Mouse (Mus musculus) heart, embryonic 12.5 days (tissue): ENCODE measurements around the gene Rxra. TPM values are rescaled to one million over a fixed set of nuclear protein-coding genes. Genes with fewer than 3 reads are reported as not detected.

ENCODE experiments used
- ATAC-seq: fragments of 200-750 bp; cut with Nextera tagmentation; 2 replicates; pipeline ENCODE4 v1.8.0; 2017; ENCODE audit warnings: moderate TSS enrichment, moderate library complexity; ENCODE audit not compliant: insufficient number of reproducible peaks, low FRiP score
- H3K27ac ChIP-seq: fragments of 300-500 bp; sonication (generic); 2 replicates; pipeline ENCODE4 v1.5.1; 2016; ENCODE audit warnings: mild to moderate bottlenecking, moderate library complexity; ENCODE audit not compliant: poor library complexity, severe bottlenecking
- H3K27me3 ChIP-seq: fragments of 300-500 bp; sonication (generic); replicated peaks from 2 replicates; pipeline ENCODE4 v1.6.1; 2016; ENCODE audit warnings: mild to moderate bottlenecking, moderate library complexity
- H3K36me3 ChIP-seq: fragments of 300-500 bp; sonication (generic); 2 replicates; pipeline ENCODE4 v1.6.1; 2016; ENCODE audit warnings: mild to moderate bottlenecking, moderate library complexity
- H3K4me1 ChIP-seq: fragments of 300-500 bp; sonication (generic); replicated peaks from 2 replicates; pipeline ENCODE4 v1.6.1; 2016; ENCODE audit warnings: mild to moderate bottlenecking
- H3K4me2 ChIP-seq: fragments of 300-500 bp; sonication (generic); 2 replicates; pipeline ENCODE4 v1.6.1; 2016; ENCODE audit warnings: mild to moderate bottlenecking, moderate library complexity
- H3K4me3 ChIP-seq: fragments of 300-500 bp; sonication (generic); 2 replicates; pipeline ENCODE4 v1.5.1; 2016; ENCODE audit warnings: mild to moderate bottlenecking
- H3K9ac ChIP-seq: fragments of 300-500 bp; sonication (generic); 2 replicates; pipeline ENCODE4 v1.6.1; 2016; ENCODE audit warnings: mild to moderate bottlenecking, moderate library complexity
- H3K9me3 ChIP-seq: fragments of 300-500 bp; sonication (generic); replicated peaks from 2 replicates; pipeline ENCODE4 v1.6.1; 2016; ENCODE audit warnings: mild to moderate bottlenecking, moderate library complexity
- WGBS: fragments of 180-500 bp; shearing (Covaris S2); methylation state at CpG from one replicate; pipeline ENCODE4 v1.1.7; 2016; 5-methylcytosine and 5-hydroxymethylcytosine counted together
- polyA plus RNA-seq: library from polyadenylated mRNA; unstranded; fragments of >200 nt; fragmentation: Nextera tagmentation; extraction: Ambion mirVana; gene quantifications from 2 replicates; pipeline ENCODE4 v1.2.1, GENCODE M21; 2016

The Rxra gene
- polyA plus RNA-seq, 1 experiment from 2014 or later: 7.8 TPM

DNA sequence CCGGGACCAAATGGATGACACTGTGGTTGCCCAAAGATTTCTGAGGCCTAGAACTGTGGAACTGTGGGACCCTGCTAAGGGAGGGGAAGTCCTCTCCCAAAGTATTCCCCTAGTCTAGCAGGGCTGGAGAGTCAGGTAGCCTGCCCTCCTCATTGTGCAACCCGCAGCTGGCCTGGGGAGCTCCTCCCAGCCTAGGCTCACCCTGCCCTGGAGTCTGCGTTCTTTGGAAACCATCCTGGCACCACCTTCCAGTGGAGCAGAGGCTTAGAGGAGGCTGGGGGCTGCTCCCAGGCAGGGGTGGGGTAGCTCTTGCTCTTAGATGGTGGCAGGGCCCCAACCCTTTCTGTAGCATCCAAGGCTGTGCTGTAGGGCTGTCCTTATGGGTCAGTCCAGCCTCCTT is 26.0 kb downstream of the Rxra start:
- WGBS: 72% methylated on average over 3 of the region's 3 CpGs
- Histone ChIP-seq H3K27ac (no peak overlapping the region), H3K4me3 (no peak overlapping the region), H3K9ac (peak overlapping the region; percentile 12; the same call in 1 of the 2 replicates), H3K9me3 (no peaks in the 10 kb centered on the region), H3K36me3 (no peaks in the 10 kb centered on the region), H3K4me1 (peaks cover 92% of the 10 kb centered on the region), H3K4me2 (no peak overlapping the region), H3K27me3 (no peaks in the 10 kb centered on the region)
- no peak for ATAC-seq

DNA sequence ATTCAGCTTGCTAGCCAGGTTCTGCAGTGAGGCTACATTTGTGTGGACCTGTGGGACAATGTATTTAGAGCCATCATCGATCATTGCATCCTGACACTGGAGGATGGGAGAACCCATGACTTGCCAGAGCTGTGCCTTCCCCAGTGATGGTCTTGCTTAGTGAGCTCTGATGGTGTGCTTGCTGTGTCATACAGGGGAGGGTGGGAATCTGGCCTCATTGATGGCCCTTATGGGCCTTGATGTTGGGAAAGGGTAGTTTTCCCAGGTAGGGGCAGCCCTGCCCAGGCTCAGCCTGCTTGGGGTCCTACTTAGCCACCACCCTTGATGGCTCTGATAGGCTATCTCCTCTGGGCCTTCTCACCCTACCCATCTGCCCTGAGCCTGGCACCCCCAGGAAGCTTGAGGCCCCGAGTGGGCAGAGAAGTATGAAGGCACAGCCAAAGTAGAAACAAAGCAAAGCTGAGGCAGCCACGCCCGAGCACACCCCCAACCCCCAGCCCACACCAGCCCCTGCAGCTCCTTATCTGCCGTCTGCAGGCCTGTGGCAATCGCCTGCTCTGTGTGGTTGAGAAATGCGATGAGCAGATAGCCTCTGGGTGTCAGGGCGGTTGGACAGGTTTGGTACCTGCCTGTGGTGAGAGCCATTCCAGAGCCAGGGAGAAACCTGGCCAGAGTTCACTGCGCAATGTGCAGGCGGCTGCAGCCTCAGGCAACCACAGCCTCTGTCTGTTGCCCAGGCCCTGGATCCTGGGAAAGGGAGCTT is 26.8 kb downstream of the Rxra start:
- no peaks in the 10 kb centered on the region for H3K27me3 ChIP-seq
- no peak overlapping the region for H3K4me3 ChIP-seq
- peak overlapping the region; percentile 15; the same call in 1 of the 2 replicates for H3K4me2 ChIP-seq
- no peaks in the 10 kb centered on the region for H3K36me3 ChIP-seq
- no peaks in the 10 kb centered on the region for H3K9me3 ChIP-seq
- peak overlapping the region; percentile 1 for H3K27ac ChIP-seq
- WGBS: 39% methylated on average over 10 of the region's 10 CpGs
- H3K9ac ChIP-seq: peak overlapping the region; percentile 53
- peak; percentile 66 for ATAC-seq
- peaks cover 85% of the 10 kb centered on the region for H3K4me1 ChIP-seq

DNA sequence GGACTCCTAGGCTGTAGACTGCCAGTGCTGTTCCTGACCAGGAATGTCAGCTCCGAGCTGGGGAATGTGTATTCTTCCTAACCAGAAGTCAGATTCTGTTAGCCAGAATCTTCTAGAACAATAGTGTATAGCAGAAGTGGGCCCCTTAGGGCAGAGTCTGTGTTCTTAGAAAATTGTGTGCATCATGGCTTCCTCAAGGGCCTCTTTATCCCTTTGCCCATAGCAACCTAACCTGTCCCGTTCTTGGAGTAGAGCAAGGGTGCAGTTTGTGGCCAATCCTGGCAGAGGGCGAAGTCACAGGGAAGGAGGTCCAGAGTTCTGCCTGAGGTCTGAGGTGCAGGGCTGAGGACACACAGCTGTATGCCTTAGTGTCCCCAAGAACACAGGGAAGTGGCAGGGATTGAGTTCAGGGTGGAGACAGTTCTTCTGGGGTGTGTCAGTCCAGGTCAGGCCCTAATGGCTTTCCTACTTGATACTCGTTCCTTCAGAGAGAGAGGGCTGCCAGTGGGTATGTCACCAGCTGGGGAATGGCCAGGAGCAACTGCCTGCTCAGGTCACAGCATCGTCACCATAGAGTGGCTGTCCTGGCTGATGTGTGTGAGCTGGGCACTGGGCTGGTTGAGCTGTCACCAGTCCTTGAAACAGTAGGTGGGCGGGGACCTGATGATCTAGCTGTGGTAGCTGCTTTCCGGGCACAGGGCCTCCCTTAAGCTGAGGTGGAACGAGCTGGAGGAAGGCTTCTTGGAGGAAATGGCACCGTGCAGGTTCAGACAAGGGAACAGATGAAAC is 27.8 kb downstream of the Rxra start:
- 44% methylated on average over 9 of the region's 9 CpGs for WGBS
- Histone ChIP-seq H3K27ac (peak overlapping the region; percentile 15; the same call in 1 of the 2 replicates), H3K36me3 (no peaks in the 10 kb centered on the region), H3K9me3 (no peaks in the 10 kb centered on the region), H3K4me1 (peaks cover 83% of the 10 kb centered on the region), H3K27me3 (no peaks in the 10 kb centered on the region), H3K9ac (peak overlapping the region; percentile 11; the same call in 1 of the 2 replicates), H3K4me2 (peak overlapping the region; percentile 5; the same call in 1 of the 2 replicates), H3K4me3 (no peak overlapping the region)
- no peak for ATAC-seq

DNA sequence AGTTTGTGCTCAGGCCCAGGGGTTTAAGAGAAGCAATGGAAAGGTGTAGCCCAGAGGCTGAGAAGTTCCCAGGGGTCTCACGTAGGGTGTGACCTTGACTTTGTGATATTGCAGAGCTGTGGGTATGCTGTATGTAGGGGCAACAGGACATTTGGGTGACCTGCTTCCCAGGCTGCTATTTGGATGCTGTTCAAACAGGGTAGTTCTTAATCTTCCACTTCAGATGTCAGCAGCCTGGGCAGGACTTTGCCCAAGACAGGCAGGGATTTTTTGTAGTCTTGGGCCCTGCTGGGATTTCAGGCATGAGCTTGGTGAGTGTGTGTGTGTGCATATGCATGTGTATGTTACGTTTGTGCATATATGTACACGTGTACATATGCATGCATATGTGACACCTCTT is 28.4 kb downstream of the Rxra start:
- no peaks in the 10 kb centered on the region for H3K36me3 ChIP-seq
- H3K9ac ChIP-seq: 0 out of 2 replicates have a peak overlapping the region, but pooled peaks have one; percentile 11
- no peak overlapping the region for H3K4me3 ChIP-seq
- H3K27me3 ChIP-seq: no peaks in the 10 kb centered on the region
- H3K4me2 ChIP-seq: peak overlapping the region; percentile 5; the same call in 1 of the 2 replicates
- H3K4me1 ChIP-seq: peaks cover 81% of the 10 kb centered on the region
- 0 out of 2 replicates have a peak overlapping the region, but pooled peaks have one; percentile 15 for H3K27ac ChIP-seq
- no peak for ATAC-seq
- no peaks in the 10 kb centered on the region for H3K9me3 ChIP-seq
- 79% methylated on average over 3 of the region's 3 CpGs for WGBS

DNA sequence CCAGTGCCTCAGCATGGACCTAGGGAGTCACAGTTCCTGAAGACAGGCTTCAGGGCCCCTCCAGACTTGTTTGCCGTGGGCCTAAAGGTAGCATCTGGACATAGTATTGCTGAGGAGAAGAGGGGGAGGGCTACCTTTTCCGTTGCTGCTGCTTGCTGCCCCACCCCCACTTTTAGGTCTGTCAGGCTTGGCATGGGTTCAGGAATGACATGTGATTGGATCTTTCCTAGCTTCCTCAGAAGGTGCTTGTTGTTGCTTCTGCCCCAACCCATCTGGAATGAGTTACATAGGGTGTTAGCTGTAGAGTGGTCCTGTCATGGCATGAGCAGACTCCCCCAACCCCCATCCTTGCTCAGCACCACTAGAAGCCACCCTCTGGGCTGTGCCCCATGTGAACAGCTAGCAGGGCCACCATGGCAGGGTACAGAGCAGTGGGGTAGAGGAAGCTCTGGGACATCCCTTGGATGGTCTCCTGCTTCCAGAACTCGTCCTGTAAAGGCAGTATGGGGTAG is 34.7 kb downstream of the Rxra start:
- Histone ChIP-seq H3K9me3 (no peaks in the 10 kb centered on the region), H3K27me3 (no peaks in the 10 kb centered on the region), H3K4me3 (no peak overlapping the region), H3K27ac (no peak overlapping the region), H3K4me2 (peak overlapping the region; percentile 9; the same call in 1 of the 2 replicates), H3K9ac (no peak overlapping the region), H3K36me3 (no peaks in the 10 kb centered on the region), H3K4me1 (peaks cover 81% of the 10 kb centered on the region)
- ATAC-seq: no peak
- WGBS: 24% methylated on average over 3 of the region's 3 CpGs

DNA sequence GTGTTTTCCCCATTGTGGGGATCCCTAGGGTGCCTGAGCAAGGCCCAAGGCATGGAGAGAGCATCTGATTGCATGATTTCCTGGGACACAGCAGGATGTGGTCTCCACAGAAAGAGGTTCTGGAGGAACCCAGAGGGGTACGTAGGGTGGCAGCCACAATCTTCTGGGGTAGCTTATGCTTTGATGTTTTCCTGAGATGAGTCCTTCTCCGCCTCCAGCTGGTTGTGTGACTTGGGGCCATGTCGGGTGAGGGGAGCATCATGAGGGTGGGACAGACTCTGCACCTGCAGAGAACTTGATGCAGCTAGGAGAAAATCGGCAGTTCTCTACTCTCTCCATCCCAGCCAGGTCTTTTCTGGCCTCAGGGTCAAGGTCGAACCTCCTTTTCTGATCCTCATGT is 36.4 kb downstream of the Rxra start:
- no peak overlapping the region for H3K4me3 ChIP-seq
- peaks cover 92% of the 10 kb centered on the region for H3K4me1 ChIP-seq
- no peaks in the 10 kb centered on the region for H3K36me3 ChIP-seq
- H3K27me3 ChIP-seq: no peaks in the 10 kb centered on the region
- H3K9ac ChIP-seq: no peak overlapping the region
- H3K27ac ChIP-seq: peak overlapping the region; percentile 51; the same call in 1 of the 2 replicates
- 74% methylated on average over 5 of the region's 5 CpGs for WGBS
- no peak for ATAC-seq
- H3K9me3 ChIP-seq: no peaks in the 10 kb centered on the region
- peak overlapping the region; percentile 20; the same call in 1 of the 2 replicates for H3K4me2 ChIP-seq

DNA sequence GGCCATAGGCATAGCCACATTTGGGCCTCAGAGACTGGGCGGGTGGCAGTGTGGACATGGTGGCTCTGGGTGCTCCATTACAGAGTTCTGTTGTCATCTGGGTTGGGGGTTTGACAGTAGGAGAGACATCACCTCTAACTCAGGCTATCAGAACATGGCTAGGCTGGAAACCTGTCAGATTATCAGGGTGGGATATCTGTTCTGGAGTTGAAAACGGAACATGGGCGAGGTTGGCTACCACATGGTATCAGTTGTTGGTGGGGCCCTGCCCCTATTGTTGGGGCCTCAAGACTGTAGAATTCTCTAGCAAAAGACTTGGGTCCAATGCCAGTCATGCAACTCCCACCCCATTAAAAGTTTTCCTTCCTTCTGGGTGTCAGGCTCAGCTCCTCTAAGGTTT is 37.1 kb downstream of the Rxra start:
- 0 out of 2 replicates have a peak overlapping the region, but pooled peaks have one; percentile 51 for H3K27ac ChIP-seq
- no peaks in the 10 kb centered on the region for H3K36me3 ChIP-seq
- WGBS: 78% methylated on average over 3 of the region's 3 CpGs
- peaks cover 97% of the 10 kb centered on the region for H3K4me1 ChIP-seq
- ATAC-seq: no peak
- no peak overlapping the region for H3K9ac ChIP-seq
- no peaks in the 10 kb centered on the region for H3K9me3 ChIP-seq
- no peak overlapping the region for H3K4me3 ChIP-seq
- no peak overlapping the region for H3K4me2 ChIP-seq
- no peaks in the 10 kb centered on the region for H3K27me3 ChIP-seq

DNA sequence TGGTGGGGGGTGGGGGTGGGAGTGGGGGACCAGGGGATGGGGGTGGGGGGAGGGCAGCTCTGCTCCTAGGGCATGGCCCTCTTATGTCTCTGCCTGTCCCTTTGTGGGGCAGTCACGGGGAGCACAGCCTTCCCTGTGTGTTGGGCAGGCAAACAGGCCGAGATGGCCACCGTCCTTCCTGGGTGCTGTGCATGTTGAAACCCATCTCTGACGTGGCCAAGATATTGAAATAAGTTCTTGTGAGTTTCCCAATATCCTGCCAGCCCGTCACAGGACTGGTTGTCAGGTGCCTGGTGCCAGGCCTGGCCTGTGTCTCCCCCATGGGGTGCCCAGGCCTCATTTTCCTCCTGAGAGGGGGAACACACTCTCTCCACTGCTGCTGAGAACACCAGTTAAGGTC is 37.9 kb downstream of the Rxra start:
- 92% methylated on average over 5 of the region's 5 CpGs for WGBS
- Histone ChIP-seq H3K9me3 (no peaks in the 10 kb centered on the region), H3K9ac (0 out of 2 replicates have a peak overlapping the region, but pooled peaks have one; percentile 16), H3K4me3 (no peak overlapping the region), H3K27ac (no peak overlapping the region), H3K36me3 (no peaks in the 10 kb centered on the region), H3K4me1 (peaks cover 98% of the 10 kb centered on the region), H3K4me2 (no peak overlapping the region), H3K27me3 (no peaks in the 10 kb centered on the region)
- no peak for ATAC-seq

DNA sequence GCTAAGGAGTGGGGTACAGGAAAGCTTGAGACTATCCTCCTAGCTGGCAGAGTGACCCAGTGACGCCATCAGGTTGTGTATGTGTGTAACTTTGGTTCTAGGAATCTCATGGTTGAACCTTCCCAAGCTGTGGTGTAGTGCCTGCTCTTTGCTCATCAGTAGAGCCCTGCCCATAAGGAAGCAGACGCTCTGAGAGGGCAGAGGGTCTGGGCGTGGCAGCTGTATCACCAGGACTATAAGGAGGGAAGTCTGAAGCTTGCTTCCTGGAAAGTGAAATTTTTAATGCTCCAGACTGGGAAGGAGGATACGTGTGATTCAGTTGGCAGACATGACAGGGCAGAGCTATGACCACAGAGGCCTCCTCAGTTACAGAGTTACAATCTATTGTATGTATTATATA is 39.0 kb downstream of the Rxra start:
- H3K27me3 ChIP-seq: no peaks in the 10 kb centered on the region
- H3K36me3 ChIP-seq: no peaks in the 10 kb centered on the region
- H3K4me3 ChIP-seq: no peak overlapping the region
- H3K4me1 ChIP-seq: peaks cover 100% of the 10 kb centered on the region
- no peak overlapping the region for H3K9ac ChIP-seq
- no peaks in the 10 kb centered on the region for H3K9me3 ChIP-seq
- H3K27ac ChIP-seq: peak overlapping the region; percentile 5; the same call in 1 of the 2 replicates
- H3K4me2 ChIP-seq: no peak overlapping the region
- ATAC-seq: no peak
- 59% methylated on average over 4 of the region's 4 CpGs for WGBS

DNA sequence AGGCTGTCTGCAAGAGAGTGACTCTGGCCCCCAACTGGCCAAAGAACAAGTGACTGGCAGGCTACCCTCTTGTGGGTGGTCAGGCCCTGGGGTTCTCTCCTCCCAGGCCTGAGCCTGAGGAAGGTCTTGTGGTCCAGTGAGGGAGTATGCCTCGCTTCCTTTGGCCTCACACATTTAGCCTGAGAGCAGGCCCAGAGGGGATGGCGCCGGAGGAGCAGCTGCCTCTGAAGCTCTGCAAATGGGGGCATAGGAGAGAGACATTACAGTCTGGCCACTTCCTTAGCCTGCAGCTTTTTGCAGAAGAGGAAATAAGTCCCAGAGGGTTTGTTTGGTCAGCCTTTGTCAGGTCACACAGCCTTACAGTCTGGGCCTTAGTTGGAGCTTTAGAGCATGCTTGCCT is 40.1 kb downstream of the Rxra start:
- no peaks in the 10 kb centered on the region for H3K36me3 ChIP-seq
- H3K27me3 ChIP-seq: no peaks in the 10 kb centered on the region
- H3K9me3 ChIP-seq: no peaks in the 10 kb centered on the region
- ATAC-seq: no peak
- WGBS: 63% methylated on average over 3 of the region's 3 CpGs
- no peak overlapping the region for H3K4me3 ChIP-seq
- no peak overlapping the region for H3K4me2 ChIP-seq
- H3K27ac ChIP-seq: 0 out of 2 replicates have a peak overlapping the region, but pooled peaks have one; percentile 8
- H3K4me1 ChIP-seq: peaks cover 91% of the 10 kb centered on the region
- H3K9ac ChIP-seq: no peak overlapping the region

DNA sequence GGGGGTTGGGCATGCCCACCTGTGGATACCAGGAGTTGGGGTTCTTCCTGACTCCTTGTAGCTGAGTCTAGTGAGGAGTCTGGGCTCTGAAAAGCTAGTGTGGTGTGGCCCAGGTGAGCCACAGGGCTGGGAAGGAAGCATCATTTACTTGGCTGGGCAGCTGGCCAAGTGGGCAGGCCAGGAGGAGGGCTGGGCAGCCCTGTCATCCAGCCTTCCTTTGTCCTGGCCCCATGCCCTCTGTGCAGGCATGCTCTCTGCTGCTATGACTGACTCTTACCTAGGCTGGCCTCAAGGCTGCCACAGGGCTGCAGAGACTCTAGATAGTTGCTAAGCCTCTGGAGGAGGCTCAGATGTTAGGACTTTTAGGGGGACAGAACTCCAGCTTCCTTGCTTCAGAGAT is 42.0 kb downstream of the Rxra start:
- Histone ChIP-seq H3K4me1 (peaks cover 79% of the 10 kb centered on the region), H3K36me3 (no peaks in the 10 kb centered on the region), H3K4me3 (no peak overlapping the region), H3K4me2 (no peak overlapping the region), H3K9me3 (no peaks in the 10 kb centered on the region), H3K27me3 (no peaks in the 10 kb centered on the region), H3K27ac (peak overlapping the region; percentile 45; the same call in 1 of the 2 replicates), H3K9ac (0 out of 2 replicates have a peak overlapping the region, but pooled peaks have one; percentile 16)
- ATAC-seq: peak; percentile 58; the same call in 1 of the 2 replicates
